Mouse (Mus musculus): ENCODE data around the gene Fam98a. TPM values are rescaled to one million over a fixed set of nuclear protein-coding genes. Genes with fewer than 3 reads are reported as not detected.

Gene Fam98a
- 20.0 TPM for polyA plus RNA-seq (2017; shearing (Covaris generic))

GRCm38 (mm10) chr17:75551512-75552400 lies at the start of gene Fam98a:
Gene Fam98a, minus strand, starts transcription at chr17:75551946.

Other genes starting within 250 kb of the Fam98a start
- gene Rasgrp3, start 116.0 kb downstream of the Fam98a start, polyA plus RNA-seq (2017; shearing (Covaris generic)), result 0.48 TPM

Data from CD4-positive, CD25-positive, alpha-beta regulatory T cell (primary cell).